Mouse (Mus musculus) T-cell, adult 2 months (primary cell): ENCODE measurements around the gene Wbp11.

Source experiments
- DNase-seq: peaks from one replicate; pipeline ENCODE4 v3.0.0; 2022; ENCODE audit warnings: low spot score

Wbp11 gene

GRCm38 (mm10) chr6:136835352-136835751 is 7.3 kb upstream of the Wbp11 start, which contains the start of gene Smco3:
Gene Smco3 (minus strand): TSS chr6:136835452.
- no peak for DNase-seq

GRCm38 (mm10) chr6:136831712-136832111 is 3.7 kb upstream of the Wbp11 start:
- DNase-seq = peak; percentile 46

- DNase-seq = no peak
These were observed 648 bp upstream of the Wbp11 start for GRCm38 (mm10) chr6:136828681-136829080.

- DNase-seq = no peak
These were observed 535 bp downstream of the Wbp11 start, which contains the start of gene BC049715 for GRCm38 (mm10) chr6:136827516-136827880. Gene BC049715 (plus strand): TSS chr6:136827626.

- DNase-seq = no peak
These were observed 917 bp downstream of the Wbp11 start for GRCm38 (mm10) chr6:136827116-136827515.

GRCm38 (mm10) chr6:136824987-136825386 is 3.0 kb downstream of the Wbp11 start:
- DNase-seq = no peak

- DNase-seq = no peak
These were observed 6.9 kb downstream of the Wbp11 start for GRCm38 (mm10) chr6:136821086-136821485.

- no peak for DNase-seq
These were observed 7.7 kb downstream of the Wbp11 start for GRCm38 (mm10) chr6:136820381-136820780.

- no peak for DNase-seq
These were observed 10.5 kb downstream of the Wbp11 start for GRCm38 (mm10) chr6:136817549-136817948.

- DNase-seq = no peak
These were observed 11.2 kb downstream of the Wbp11 start for GRCm38 (mm10) chr6:136816826-136817225.

- DNase-seq = no peak
These were observed 12.7 kb downstream of the Wbp11 start for GRCm38 (mm10) chr6:136815381-136815780.

- no peak for DNase-seq
These were observed 14.9 kb downstream of the Wbp11 start for GRCm38 (mm10) chr6:136813117-136813516.

GRCm38 (mm10) chr6:136811196-136811595 is 16.8 kb downstream of the Wbp11 start:
- DNase-seq = no peak

- peak; percentile 16 for DNase-seq
These were observed 18.4 kb downstream of the Wbp11 start for GRCm38 (mm10) chr6:136809673-136810072.

- DNase-seq = peak; percentile 70
These were observed 19.0 kb downstream of the Wbp11 start for GRCm38 (mm10) chr6:136809077-136809476.

- peak; percentile 72 for DNase-seq
These were observed 19.4 kb downstream of the Wbp11 start for GRCm38 (mm10) chr6:136808631-136809046.

- peak; percentile 96 for DNase-seq
These were observed 20.0 kb downstream of the Wbp11 start, which contains the start of gene H2afj for GRCm38 (mm10) chr6:136808014-136808417. Gene H2afj (plus strand): TSS chr6:136808244.

GRCm38 (mm10) chr6:136807395-136808013 is 20.5 kb downstream of the Wbp11 start:
- no peak for DNase-seq

GRCm38 (mm10) chr6:136806819-136807218 is 21.2 kb downstream of the Wbp11 start:
- DNase-seq = no peak

- no peak for DNase-seq
These were observed 22.6 kb downstream of the Wbp11 start for GRCm38 (mm10) chr6:136805409-136805775.

GRCm38 (mm10) chr6:136804705-136805408 is 23.2 kb downstream of the Wbp11 start:
- no peak for DNase-seq

- peak; percentile 88 for DNase-seq
These were observed 24.0 kb downstream of the Wbp11 start, which contains the start of gene Hist4h4 for GRCm38 (mm10) chr6:136803739-136804633. Gene Hist4h4 (minus strand): TSS chr6:136804415.
